Mouse (Mus musculus) G1E (cell line): Measurements from ENCODE around the gene Ptbp1.

ENCODE experiments used
- CTCF ChIP-seq: IDR thresholded peaks from 2 replicates; pipeline ENCODE4 v1.5.1; 2012; ENCODE audit warnings: low read depth, low read length, inconsistent platforms, mixed read lengths
- GATA1 ChIP-seq: IDR thresholded peaks from 2 replicates; pipeline ENCODE4 v1.6.1; 2012; ENCODE audit warnings: borderline replicate concordance, low read length, inconsistent platforms, mixed read lengths
- GATA2 ChIP-seq: IDR thresholded peaks from 2 replicates; pipeline ENCODE4 v1.6.1; 2012; ENCODE audit warnings: low read depth, low read length, inconsistent platforms, borderline replicate concordance
- TAL1 ChIP-seq: conservative IDR thresholded peaks from 2 replicates; pipeline ENCODE4 v1.6.1; 2012; ENCODE audit warnings: low read depth, low read length, inconsistent platforms, mixed read lengths

DNA sequence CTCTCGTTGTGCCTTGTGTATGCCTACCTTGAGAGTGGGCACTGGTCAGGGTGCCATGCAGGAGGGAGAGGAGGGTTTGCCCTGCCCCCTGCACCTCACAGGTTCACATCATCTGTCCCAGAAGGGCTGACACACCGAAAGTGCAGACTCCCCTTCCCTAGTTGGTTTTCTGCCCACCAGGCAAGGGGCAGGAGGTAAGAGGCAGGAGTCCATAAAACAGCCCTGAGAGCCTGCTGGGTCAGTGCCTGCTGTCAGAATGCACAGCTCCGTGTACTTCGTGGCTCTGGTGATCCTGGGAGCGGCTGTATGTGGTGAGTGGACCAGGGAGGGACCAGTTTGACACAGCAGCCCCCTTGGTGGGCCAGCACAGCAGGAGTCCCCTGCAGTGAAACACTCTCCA is 36.4 kb downstream of the Ptbp1 start, which contains the start of gene Cfd:
- no peak for TF ChIP-seq TAL1
- TF ChIP-seq CTCF, result no peak
- no peak for TF ChIP-seq GATA2
- no peak for TF ChIP-seq GATA1
